Mouse (Mus musculus): ENCODE results near the gene Nsf.

GRCm38 (mm10) chr11:103896056-103896455 lies 57.8 kb downstream of the Nsf start:
- TF ChIP-seq CTCF (IDR thresholded peaks at IDR 0.05; ENCODE audit: borderline replicate concordance, extremely low read depth, insufficient read depth, insufficient read length) (no peak), POLR2A (IDR thresholded peaks at IDR 0.05; ENCODE audit: borderline replicate concordance, extremely low read depth, insufficient read depth, insufficient read length, poor library complexity, severe bottlenecking) (no peak)

Data from brain, embryonic 14.5 days (tissue).